Mouse (Mus musculus) kidney, adult 8-10 months (tissue): Measurements from ENCODE around the gene Bcam.

ENCODE experiments used
- DNase-seq, 2 experiments: peaks; one replicate each; pipeline ENCODE4 v3.0.0; 2022

The Bcam gene

GRCm38 (mm10) chr7:19752652-19753051 is 18.2 kb downstream of the Bcam start:
- DNase-seq, result no peak

GRCm38 (mm10) chr7:19751070-19751383 is 19.8 kb downstream of the Bcam start:
- DNase-seq, result no peak

GRCm38 (mm10) chr7:19750217-19751069 is 20.4 kb downstream of the Bcam start, which contains the start of gene Nectin2:
Nectin2 (minus strand) TSS chr7:19750483.
- peak; percentile 88 to 90 for DNase-seq

GRCm38 (mm10) chr7:19749389-19750216 is 21.2 kb downstream of the Bcam start:
- peak; percentile 99 to 100 for DNase-seq

GRCm38 (mm10) chr7:19748219-19749195 is 22.3 kb downstream of the Bcam start:
- peak in 1 of 2 experiments; percentile 56 for DNase-seq

DNA sequence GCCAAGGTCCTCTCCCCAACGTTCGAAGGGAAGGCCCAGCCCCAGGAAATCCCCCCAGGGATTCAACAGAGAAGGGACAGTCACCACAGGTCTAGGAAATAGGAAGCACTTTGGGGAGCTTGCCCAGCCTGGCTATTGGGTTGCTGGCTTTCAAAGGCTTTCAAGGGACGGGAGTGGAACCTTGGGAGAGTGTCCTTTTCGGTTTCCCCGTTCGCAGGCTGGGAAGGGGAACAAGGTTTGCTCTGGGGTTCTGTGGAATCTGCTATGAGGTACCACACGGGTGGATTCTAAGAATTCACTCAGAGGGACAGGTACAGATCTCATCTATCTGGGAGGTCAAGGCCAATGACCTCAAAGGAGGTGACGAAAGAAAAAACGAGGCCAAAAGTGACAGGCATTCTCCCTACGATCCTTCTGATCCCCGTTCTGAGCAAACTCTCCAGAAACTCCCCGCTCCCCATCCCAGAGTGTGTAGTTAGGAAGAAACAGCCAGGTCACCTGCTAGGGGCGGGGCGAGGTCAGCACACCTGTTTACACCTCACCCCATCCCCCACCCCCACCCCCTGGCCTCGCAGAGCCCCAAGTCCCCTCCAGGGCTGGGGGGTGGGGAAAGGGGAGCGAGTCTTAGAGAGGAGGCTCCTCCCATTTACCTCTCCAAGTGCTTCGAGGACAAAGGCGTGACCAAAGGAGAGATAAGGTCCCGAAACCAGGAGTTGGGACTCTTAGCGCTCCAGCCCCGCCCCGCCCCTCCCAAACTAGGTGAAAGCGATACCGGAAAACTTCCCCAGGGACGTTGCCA is 23.2 kb downstream of the Bcam start:
- peak; percentile 56 to 81 for DNase-seq

GRCm38 (mm10) chr7:19746426-19747201 is 24.2 kb downstream of the Bcam start:
- no peak for DNase-seq

DNA sequence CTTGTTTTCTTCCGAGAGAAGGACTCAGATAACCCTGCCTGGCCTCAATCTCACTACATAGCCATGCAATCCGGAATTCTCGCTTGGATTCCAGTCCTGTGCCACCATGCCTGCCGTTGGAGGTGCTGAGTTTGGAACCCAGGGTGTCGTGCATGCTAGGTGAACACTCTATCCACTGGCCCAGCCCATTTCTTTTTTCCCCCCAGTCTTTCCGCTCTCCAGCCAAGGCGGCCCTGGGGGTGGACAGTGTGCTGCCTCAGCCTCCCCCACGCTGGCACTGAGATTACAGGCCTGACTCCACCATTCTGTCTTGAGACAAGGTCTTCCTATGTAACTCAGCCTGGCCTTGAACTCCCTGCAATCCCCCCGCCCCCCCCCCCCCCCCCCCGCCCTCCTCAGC is 24.8 kb downstream of the Bcam start:
- no peak for DNase-seq

DNA sequence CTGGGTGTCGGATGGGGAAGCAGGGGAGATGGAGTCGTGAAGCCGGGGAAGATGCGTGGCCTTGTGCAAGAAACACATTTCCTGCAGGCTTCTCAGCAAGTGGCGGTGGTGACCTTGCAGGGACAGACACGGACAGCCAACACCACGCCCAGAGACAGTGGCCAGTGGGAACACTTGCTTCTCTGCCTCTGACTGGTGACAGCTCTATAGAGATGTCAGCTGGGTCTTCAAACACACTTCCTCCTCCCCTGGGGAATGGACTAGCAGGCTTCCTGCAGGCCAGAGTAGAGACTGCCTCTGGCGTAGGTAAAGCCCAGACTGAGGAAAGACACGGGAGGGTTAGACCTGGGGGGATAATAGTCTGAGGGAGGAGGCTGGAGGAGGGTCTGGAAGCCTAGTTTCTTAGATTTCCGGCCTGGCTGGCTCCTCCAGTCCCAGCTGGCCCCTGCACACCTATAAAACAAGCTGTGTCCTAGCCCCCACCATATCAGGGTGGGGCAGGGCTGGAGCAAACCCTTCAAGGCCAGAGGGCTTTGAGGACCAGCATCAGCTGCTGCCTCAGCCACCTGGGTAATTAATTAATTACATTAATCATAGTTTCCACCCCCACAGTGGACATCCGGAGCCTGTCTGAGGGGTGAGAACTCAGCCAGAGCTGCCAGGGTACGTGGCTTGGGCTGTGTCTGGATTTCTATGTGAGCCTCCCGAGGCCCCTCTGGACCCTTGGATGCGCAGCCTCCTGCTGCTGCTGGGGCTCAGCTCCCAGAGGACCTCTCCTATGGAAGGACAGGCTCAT is 26.0 kb downstream of the Bcam start:
- DNase-seq, result peak; percentile 56 to 73

- DNase-seq, result no peak
These were observed 27.0 kb downstream of the Bcam start for GRCm38 (mm10) chr7:19743791-19744190.

- DNase-seq, result no peak
These were observed 28.3 kb downstream of the Bcam start for GRCm38 (mm10) chr7:19742468-19742867.

DNA sequence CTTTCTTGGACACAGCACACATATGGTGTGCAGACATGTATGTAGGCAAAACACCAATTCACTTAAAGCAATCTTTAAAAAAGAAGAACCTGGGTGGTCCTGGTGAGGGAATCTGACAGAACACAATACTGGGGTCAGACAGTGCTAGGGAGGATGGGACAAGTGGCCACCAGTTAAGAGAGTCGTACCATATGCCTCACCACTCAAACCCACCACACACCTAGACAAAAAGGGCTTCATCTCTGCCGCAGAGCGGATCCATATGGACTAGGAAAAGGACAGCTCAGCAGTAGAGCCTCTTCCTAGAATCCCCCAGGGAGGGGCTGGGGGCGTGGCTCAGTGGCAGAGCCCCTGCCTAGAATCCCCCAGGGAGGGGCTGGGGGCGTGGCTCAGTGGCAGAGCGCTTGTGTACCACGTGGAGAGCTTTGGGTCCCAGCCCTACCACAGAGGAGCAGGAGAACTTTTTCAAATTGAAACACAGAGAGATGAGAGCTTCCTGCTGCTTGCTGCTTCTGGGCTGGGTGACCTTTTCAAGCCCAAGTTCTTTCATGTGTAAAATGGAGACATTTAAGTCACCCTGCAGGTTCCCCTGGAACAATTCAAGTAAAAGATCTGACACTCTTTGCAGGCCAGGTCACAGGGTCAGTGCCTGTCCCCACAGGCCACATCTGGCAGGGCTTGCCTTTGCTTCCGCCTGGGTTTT is 29.3 kb downstream of the Bcam start:
- no peak for DNase-seq

GRCm38 (mm10) chr7:19740269-19740668 is 30.5 kb downstream of the Bcam start:
- no peak for DNase-seq

DNA sequence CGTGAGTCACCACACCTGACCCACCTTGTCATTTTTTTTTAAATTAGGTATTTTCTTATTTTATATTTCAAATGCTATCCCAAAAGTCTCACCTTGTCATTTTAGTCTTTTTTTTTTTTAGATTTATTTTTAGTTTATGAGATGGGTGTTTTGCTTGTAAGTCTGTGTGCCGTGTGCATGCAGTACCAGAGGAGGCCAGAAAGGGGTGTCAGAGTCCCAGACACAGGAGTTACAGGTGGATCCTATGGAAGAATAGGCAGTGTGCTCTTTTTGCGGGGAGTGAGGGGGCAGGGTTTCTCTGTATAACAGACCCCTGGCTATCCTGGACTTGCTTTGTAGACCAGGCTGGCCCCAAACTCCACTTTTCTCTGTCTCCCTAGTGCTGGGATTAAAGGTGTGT is 32.0 kb downstream of the Bcam start:
- no peak for DNase-seq

GRCm38 (mm10) chr7:19736389-19737057 is 34.3 kb downstream of the Bcam start:
- DNase-seq, result no peak

DNA sequence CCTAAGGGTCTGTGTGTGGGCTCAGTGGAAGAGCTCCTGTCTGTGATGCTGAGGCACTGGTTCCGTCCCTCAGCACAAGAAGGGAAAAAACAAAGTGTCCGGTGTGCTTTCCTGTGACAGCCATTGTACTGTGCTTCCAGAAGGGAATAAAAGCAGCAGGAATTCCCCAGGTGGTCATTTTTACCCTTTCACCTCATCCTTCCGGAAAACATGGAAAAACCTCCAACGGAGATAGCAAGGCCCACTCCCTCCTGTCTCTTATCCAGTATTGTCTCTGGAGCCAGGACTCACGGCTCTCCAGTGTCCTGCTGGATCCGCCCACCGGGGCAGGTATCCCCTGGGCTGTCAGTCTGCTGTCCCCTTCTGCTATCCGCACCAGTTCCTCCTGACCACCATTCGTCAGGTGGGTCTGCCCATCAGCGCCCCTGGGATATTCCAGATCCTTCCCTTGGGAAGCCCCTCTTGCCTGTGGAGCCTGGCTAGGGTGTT is 36.6 kb downstream of the Bcam start:
- DNase-seq, result no peak

GRCm38 (mm10) chr7:19726541-19726940 is 44.3 kb downstream of the Bcam start:
- DNase-seq, result no peak

DNA sequence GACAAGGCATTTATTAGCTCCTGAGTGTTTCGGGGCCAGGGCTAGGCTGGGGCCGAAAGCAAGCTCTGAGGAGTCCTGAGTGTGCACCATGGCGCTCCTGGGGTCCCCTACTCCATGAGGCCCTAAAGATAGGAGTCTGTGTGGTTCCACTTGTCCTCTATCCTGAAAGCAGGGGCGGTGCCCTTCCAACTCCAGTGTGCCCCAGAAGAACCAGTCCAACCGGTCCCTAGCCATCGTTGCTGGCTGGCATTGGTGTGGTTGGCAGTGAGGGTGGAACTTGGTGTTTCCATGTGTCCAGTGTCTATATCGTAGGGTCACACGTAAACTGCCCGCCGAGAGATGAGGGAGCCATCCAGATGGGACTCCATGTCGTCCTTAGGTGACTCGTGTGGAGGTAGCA is 46.6 kb downstream of the Bcam start:
- DNase-seq, result peak; percentile 37 to 56

GRCm38 (mm10) chr7:19722754-19723195 is 48.0 kb downstream of the Bcam start:
- peak; percentile 58 to 72 for DNase-seq
